Mouse (Mus musculus) hindbrain, embryonic 10.5 days (tissue): ENCODE measurements around the gene Gtf2ird2. TPM values are rescaled to one million over a fixed set of nuclear protein-coding genes. Genes with fewer than 3 reads are reported as not detected.

ENCODE experiments used
- DNase-seq: peaks from one replicate; pipeline ENCODE4 v3.0.0-alpha.2; 2017; ENCODE audit warnings: low spot score
- H3K27ac ChIP-seq: fragments of 300-500 bp; sonication (generic); 2 replicates; pipeline ENCODE4 v1.5.1; 2016; ENCODE audit warnings: mild to moderate bottlenecking, moderate library complexity
- H3K27me3 ChIP-seq: fragments of 300-500 bp; sonication (generic); 2 replicates; pipeline ENCODE4 v1.6.1; 2016; ENCODE audit warnings: mild to moderate bottlenecking; ENCODE audit not compliant: poor library complexity, insufficient read depth, severe bottlenecking
- H3K36me3 ChIP-seq: fragments of 300-500 bp; sonication (generic); 2 replicates; pipeline ENCODE4 v1.6.1; 2016; ENCODE audit warnings: mild to moderate bottlenecking, moderate library complexity
- H3K4me1 ChIP-seq: fragments of 300-500 bp; sonication (generic); replicated peaks from 2 replicates; pipeline ENCODE4 v1.6.1; 2016; ENCODE audit warnings: mild to moderate bottlenecking
- H3K4me3 ChIP-seq: fragments of 300-500 bp; sonication (generic); 2 replicates; pipeline ENCODE4 v1.5.1; 2016; ENCODE audit warnings: mild to moderate bottlenecking, moderate library complexity
- H3K9me3 ChIP-seq: fragments of 300-500 bp; sonication (generic); 2 replicates; pipeline ENCODE4 v1.6.1; 2016; ENCODE audit warnings: mild to moderate bottlenecking, moderate library complexity
- WGBS: fragments of 180-500 bp; shearing (Covaris S2); methylation state at CpG from one replicate; pipeline ENCODE4 v1.1.7; 2016; 5-methylcytosine and 5-hydroxymethylcytosine counted together
- polyA plus RNA-seq: library from polyadenylated mRNA; unstranded; fragments of >200 nt; fragmentation: Nextera tagmentation; extraction: Ambion mirVana; gene quantifications from 2 replicates; pipeline ENCODE4 v1.2.1, GENCODE M21; 2016

Gene Gtf2ird2
- polyA plus RNA-seq, 1 experiment from 2014 or later = 9.3 TPM

- H3K27ac ChIP-seq = no peak overlapping the region
- no peaks in the 10 kb centered on the region for H3K27me3 ChIP-seq
- H3K36me3 ChIP-seq = no peaks in the 10 kb centered on the region
- 71% methylated on average over 4 of the region's 4 CpGs for WGBS
- H3K4me3 ChIP-seq = no peak overlapping the region
- DNase-seq = peak; percentile 68
- H3K4me1 ChIP-seq = peaks cover 17% of the 10 kb centered on the region
- H3K9me3 ChIP-seq = no peaks in the 10 kb centered on the region
These were observed 3.3 kb downstream of the Gtf2ird2 start for GRCm38 (mm10) chr5:134186961-134187731.

- DNase-seq = no peak
- no peak overlapping the region for H3K27ac ChIP-seq
- no peaks in the 10 kb centered on the region for H3K9me3 ChIP-seq
- H3K36me3 ChIP-seq = 0 out of 2 replicates have a peak, but pooled peaks cover 3% of the 10 kb centered on the region
- no peak overlapping the region for H3K4me3 ChIP-seq
- 89% methylated on average over 7 of the region's 7 CpGs for WGBS
- no peaks in the 10 kb centered on the region for H3K27me3 ChIP-seq
- peaks cover 2% of the 10 kb centered on the region for H3K4me1 ChIP-seq
These were observed 4.8 kb downstream of the Gtf2ird2 start for GRCm38 (mm10) chr5:134188571-134188970.

- Histone ChIP-seq H3K27ac (no peak overlapping the region), H3K4me3 (no peak overlapping the region), H3K4me1 (no peaks in the 10 kb centered on the region), H3K27me3 (no peaks in the 10 kb centered on the region), H3K9me3 (no peaks in the 10 kb centered on the region), H3K36me3 (peaks cover 41% of the 10 kb centered on the region)
- 87% methylated on average over 8 of the region's 8 CpGs for WGBS
- no peak for DNase-seq
These were observed 9.8 kb downstream of the Gtf2ird2 start for GRCm38 (mm10) chr5:134193664-134194063.

GRCm38 (mm10) chr5:134206721-134207120 lies 22.9 kb downstream of the Gtf2ird2 start:
- no peak overlapping the region for H3K27ac ChIP-seq
- H3K9me3 ChIP-seq = peaks cover 6% of the 10 kb centered on the region; the same call in 1 of the 2 replicates
- DNase-seq = no peak
- no peaks in the 10 kb centered on the region for H3K27me3 ChIP-seq
- H3K36me3 ChIP-seq = peaks cover 35% of the 10 kb centered on the region
- no peak overlapping the region for H3K4me3 ChIP-seq
- H3K4me1 ChIP-seq = peaks cover 6% of the 10 kb centered on the region; the same call in 1 of the 2 replicates
- WGBS = 86% methylated on average over 10 of the region's 10 CpGs

GRCm38 (mm10) chr5:134209931-134210554 lies 26.2 kb downstream of the Gtf2ird2 start:
- Histone ChIP-seq H3K27ac (no peak overlapping the region), H3K27me3 (no peaks in the 10 kb centered on the region), H3K9me3 (peaks cover 6% of the 10 kb centered on the region; the same call in 1 of the 2 replicates), H3K4me1 (peaks cover 6% of the 10 kb centered on the region; the same call in 1 of the 2 replicates), H3K36me3 (peaks cover 15% of the 10 kb centered on the region), H3K4me3 (no peak overlapping the region)
- 76% methylated on average over 11 of the region's 11 CpGs for WGBS
- no peak for DNase-seq

GRCm38 (mm10) chr5:134214021-134214806 lies 30.4 kb downstream of the Gtf2ird2 start:
- 82% methylated on average over 12 of the region's 12 CpGs for WGBS
- Histone ChIP-seq H3K36me3 (peaks cover 20% of the 10 kb centered on the region), H3K9me3 (0 out of 2 replicates have a peak, but pooled peaks cover under 1% of the 10 kb centered on the region), H3K4me1 (peaks cover 14% of the 10 kb centered on the region), H3K27ac (no peak overlapping the region), H3K27me3 (no peaks in the 10 kb centered on the region), H3K4me3 (no peak overlapping the region)
- no peak for DNase-seq

- H3K9me3 ChIP-seq = no peaks in the 10 kb centered on the region
- peaks cover 16% of the 10 kb centered on the region for H3K36me3 ChIP-seq
- peaks cover 24% of the 10 kb centered on the region for H3K27me3 ChIP-seq
- 94% methylated on average over 7 of the region's 7 CpGs for WGBS
- peaks cover 23% of the 10 kb centered on the region for H3K4me1 ChIP-seq
- DNase-seq = no peak
- no peak overlapping the region for H3K4me3 ChIP-seq
- no peak overlapping the region for H3K27ac ChIP-seq
These were observed 34.1 kb downstream of the Gtf2ird2 start for GRCm38 (mm10) chr5:134217900-134218299.

- 44% methylated on average over 4 of the region's 4 CpGs for WGBS
- no peaks in the 10 kb centered on the region for H3K9me3 ChIP-seq
- no peak overlapping the region; the same call in 1 of the 2 replicates for H3K27ac ChIP-seq
- DNase-seq = no peak
- H3K27me3 ChIP-seq = peaks cover 29% of the 10 kb centered on the region
- H3K4me3 ChIP-seq = peak overlapping the region; percentile 54
- H3K4me1 ChIP-seq = peaks cover 33% of the 10 kb centered on the region
- H3K36me3 ChIP-seq = peaks cover 13% of the 10 kb centered on the region
These were observed 37.5 kb downstream of the Gtf2ird2 start for GRCm38 (mm10) chr5:134221278-134221677.

GRCm38 (mm10) chr5:134221708-134222150 lies 37.9 kb downstream of the Gtf2ird2 start:
- H3K4me3 ChIP-seq = peak overlapping the region; percentile 54
- peaks cover 9% of the 10 kb centered on the region for H3K36me3 ChIP-seq
- peak; percentile 42 for DNase-seq
- peak overlapping the region; percentile 74 for H3K27ac ChIP-seq
- H3K27me3 ChIP-seq = peaks cover 29% of the 10 kb centered on the region
- WGBS = 2% methylated on average over 36 of the region's 36 CpGs
- no peaks in the 10 kb centered on the region for H3K9me3 ChIP-seq
- H3K4me1 ChIP-seq = peaks cover 37% of the 10 kb centered on the region

- 0 out of 2 replicates have a peak overlapping the region, but pooled peaks have one; percentile 13 for H3K27ac ChIP-seq
- H3K9me3 ChIP-seq = no peaks in the 10 kb centered on the region
- no peak for DNase-seq
- peaks cover 29% of the 10 kb centered on the region for H3K27me3 ChIP-seq
- H3K36me3 ChIP-seq = no peaks in the 10 kb centered on the region
- no peak overlapping the region for H3K4me3 ChIP-seq
- H3K4me1 ChIP-seq = peaks cover 39% of the 10 kb centered on the region
- 80% methylated on average over 30 of the region's 30 CpGs for WGBS
These were observed 41.5 kb downstream of the Gtf2ird2 start for GRCm38 (mm10) chr5:134225110-134225901.

- 71% methylated on average over 12 of the region's 12 CpGs for WGBS
- peaks cover 32% of the 10 kb centered on the region for H3K4me1 ChIP-seq
- H3K27me3 ChIP-seq = peaks cover 15% of the 10 kb centered on the region
- H3K9me3 ChIP-seq = no peaks in the 10 kb centered on the region
- no peak overlapping the region for H3K4me3 ChIP-seq
- DNase-seq = no peak
- H3K27ac ChIP-seq = peak overlapping the region; percentile 68
- H3K36me3 ChIP-seq = no peaks in the 10 kb centered on the region
These were observed 43.1 kb downstream of the Gtf2ird2 start for GRCm38 (mm10) chr5:134226946-134227345.
